Mouse (Mus musculus): ENCODE measurements around the gene Nsdhl. TPM values are rescaled to one million over a fixed set of nuclear protein-coding genes. Genes with fewer than 3 reads are reported as not detected.

Gene Nsdhl
- polyA plus RNA-seq, 2 experiments: 23.9 to 26.7 TPM

DNA sequence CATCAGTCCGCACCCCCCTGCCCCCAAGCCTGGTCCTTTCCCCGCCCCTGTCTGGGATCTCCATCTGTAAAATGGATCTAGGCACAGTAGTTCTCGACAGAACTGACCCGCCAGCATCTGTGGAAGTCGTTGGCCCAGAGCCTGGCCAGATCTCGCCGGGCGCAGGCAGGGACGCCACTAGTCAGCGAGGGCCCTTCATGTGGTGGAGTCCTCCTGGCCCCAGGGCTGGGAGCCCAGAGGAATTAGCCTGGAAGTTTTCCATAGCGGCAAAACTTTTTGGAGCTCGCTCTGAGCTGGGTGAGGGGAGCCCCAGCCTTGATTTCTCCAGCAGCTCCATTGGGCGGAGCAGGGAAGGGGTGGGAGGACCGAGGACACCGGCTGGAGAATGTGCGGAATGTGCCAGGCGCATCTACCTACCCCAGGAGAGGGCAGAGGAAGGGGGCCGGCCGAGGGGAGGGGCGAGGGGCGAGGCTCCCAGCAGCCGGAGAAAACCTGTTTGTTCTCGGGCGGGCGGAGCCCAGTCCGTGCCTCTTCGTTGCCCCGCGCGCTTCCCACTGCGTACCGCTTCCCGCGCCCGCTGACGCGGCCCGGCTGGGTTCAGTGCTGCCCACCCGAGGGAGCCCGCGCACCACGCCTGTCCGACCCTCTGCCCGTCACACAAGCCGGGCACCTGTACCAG lies 68.6 kb downstream of the Nsdhl start, which contains the start of gene Zfp185:
TSS of gene Zfp185 (plus strand) at position 499 of the 679 bp plus-strand sequence.
- TF ChIP-seq POLR2A (IDR thresholded peaks at IDR 0.05; ENCODE audit: borderline replicate concordance, extremely low read depth, insufficient read depth, insufficient read length): no peak
- H3K27ac ChIP-seq (replicated peaks; ENCODE audit: low read depth, low read length): peak within 1 kb of the TSS; percentile 3; the same call in 1 of the 2 replicates
- 28% methylated on average over 32 of the region's 45 CpGs for WGBS
- DNase-seq (ENCODE audit: low spot score) (peak; percentile 51), ATAC-seq (ENCODE audit: low FRiP score, low read depth) (peak; percentile 81)
- H3K9me3 ChIP-seq (ENCODE audit: control insufficient read depth, low read length): no peaks in the 10 kb centered on the region
- H3K4me3 ChIP-seq (replicated peaks; ENCODE audit: low read length): peak within 1 kb of the TSS; percentile 43
- peak within 1 kb of the TSS; percentile 53 for H3K9ac ChIP-seq (ENCODE audit: low read depth, low read length, severe bottlenecking)
- H3K4me2 ChIP-seq (replicated peaks; ENCODE audit: low read depth, low read length, severe bottlenecking): peak within 1 kb of the TSS; percentile 60
- no peaks in the 10 kb centered on the region for H3K27me3 ChIP-seq (ENCODE audit: control insufficient read depth, insufficient read depth, low read length)
- no peaks in the 10 kb centered on the region for H3K36me3 ChIP-seq (ENCODE audit: control insufficient read depth, insufficient read depth, low read length)
- H3K4me1 ChIP-seq (ENCODE audit: control insufficient read depth, insufficient read depth, low read length): no peaks in the 10 kb centered on the region

DNA sequence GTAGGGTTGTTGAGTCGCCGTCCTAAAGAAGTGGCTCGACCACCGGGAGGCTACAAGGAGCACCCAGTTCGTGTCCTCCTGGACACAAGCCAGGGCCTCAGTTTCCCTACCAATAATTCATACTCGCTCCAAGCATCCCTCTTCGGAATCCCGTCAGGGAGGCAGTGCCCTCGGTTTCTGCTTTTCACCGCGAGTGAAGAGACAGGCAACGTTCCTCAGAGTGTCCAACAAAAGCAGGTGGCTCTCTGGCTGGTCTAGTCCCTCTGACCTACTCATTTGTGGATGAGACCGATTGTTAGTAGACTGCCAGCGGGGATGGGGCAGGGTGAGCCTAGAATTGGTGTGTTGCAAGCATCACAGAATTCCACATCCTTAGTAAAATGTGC lies 69.2 kb downstream of the Nsdhl start:
- H3K4me2 ChIP-seq (replicated peaks; ENCODE audit: low read depth, low read length, severe bottlenecking): peak overlapping the region; percentile 60
- H3K4me1 ChIP-seq (ENCODE audit: control insufficient read depth, insufficient read depth, low read length): no peaks in the 10 kb centered on the region
- no peak for TF ChIP-seq POLR2A (IDR thresholded peaks at IDR 0.05; ENCODE audit: borderline replicate concordance, extremely low read depth, insufficient read depth, insufficient read length)
- no peak for DNase-seq (ENCODE audit: low spot score)
- no peak for ATAC-seq (ENCODE audit: low FRiP score, low read depth)
- no peaks in the 10 kb centered on the region for H3K9me3 ChIP-seq (ENCODE audit: control insufficient read depth, low read length)
- H3K36me3 ChIP-seq (ENCODE audit: control insufficient read depth, insufficient read depth, low read length): no peaks in the 10 kb centered on the region
- no peaks in the 10 kb centered on the region for H3K27me3 ChIP-seq (ENCODE audit: control insufficient read depth, insufficient read depth, low read length)
- peak overlapping the region; percentile 3; the same call in 1 of the 2 replicates for H3K27ac ChIP-seq (replicated peaks; ENCODE audit: low read depth, low read length)
- H3K9ac ChIP-seq (ENCODE audit: low read depth, low read length, severe bottlenecking): peak overlapping the region; percentile 53
- H3K4me3 ChIP-seq (replicated peaks; ENCODE audit: low read length): peak overlapping the region; percentile 43
- WGBS: 22% methylated on average over 9 of the region's 14 CpGs

DNA sequence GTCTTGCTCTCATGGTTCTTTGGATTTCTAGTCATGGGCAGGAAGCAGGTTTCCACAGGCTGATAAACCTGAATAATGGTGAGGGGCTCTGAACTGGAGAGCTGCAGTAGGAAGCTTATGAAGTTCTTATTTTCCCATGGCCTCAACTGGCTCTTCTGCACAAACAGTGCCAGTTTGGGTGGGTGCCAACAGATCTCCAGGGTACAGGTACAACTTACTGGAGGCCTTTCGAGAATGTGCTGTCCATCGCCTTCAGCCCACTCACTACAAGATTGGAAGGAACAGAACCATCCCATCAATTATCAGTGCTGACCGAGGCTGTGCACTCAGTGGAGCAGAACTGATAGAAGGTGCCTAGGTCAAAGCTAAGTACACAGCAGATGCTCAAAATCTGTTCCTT lies 70.1 kb downstream of the Nsdhl start:
- no peak for TF ChIP-seq POLR2A (IDR thresholded peaks at IDR 0.05; ENCODE audit: borderline replicate concordance, extremely low read depth, insufficient read depth, insufficient read length)
- Histone ChIP-seq H3K4me1 (ENCODE audit: control insufficient read depth, insufficient read depth, low read length) (no peaks in the 10 kb centered on the region), H3K27ac (replicated peaks; ENCODE audit: low read depth, low read length) (no peak overlapping the region), H3K27me3 (ENCODE audit: control insufficient read depth, insufficient read depth, low read length) (no peaks in the 10 kb centered on the region), H3K9me3 (ENCODE audit: control insufficient read depth, low read length) (no peaks in the 10 kb centered on the region), H3K9ac (ENCODE audit: low read depth, low read length, severe bottlenecking) (no peak overlapping the region), H3K4me2 (replicated peaks; ENCODE audit: low read depth, low read length, severe bottlenecking) (peak overlapping the region; percentile 60; the same call in 1 of the 2 replicates), H3K4me3 (replicated peaks; ENCODE audit: low read length) (0 out of 2 replicates have a peak overlapping the region, but pooled peaks have one; percentile 43), H3K36me3 (ENCODE audit: control insufficient read depth, insufficient read depth, low read length) (no peaks in the 10 kb centered on the region)
- DNase-seq (ENCODE audit: low spot score) (no peak), ATAC-seq (ENCODE audit: low FRiP score, low read depth) (no peak)
- 95% methylated on average over 3 of the region's 3 CpGs for WGBS

DNA sequence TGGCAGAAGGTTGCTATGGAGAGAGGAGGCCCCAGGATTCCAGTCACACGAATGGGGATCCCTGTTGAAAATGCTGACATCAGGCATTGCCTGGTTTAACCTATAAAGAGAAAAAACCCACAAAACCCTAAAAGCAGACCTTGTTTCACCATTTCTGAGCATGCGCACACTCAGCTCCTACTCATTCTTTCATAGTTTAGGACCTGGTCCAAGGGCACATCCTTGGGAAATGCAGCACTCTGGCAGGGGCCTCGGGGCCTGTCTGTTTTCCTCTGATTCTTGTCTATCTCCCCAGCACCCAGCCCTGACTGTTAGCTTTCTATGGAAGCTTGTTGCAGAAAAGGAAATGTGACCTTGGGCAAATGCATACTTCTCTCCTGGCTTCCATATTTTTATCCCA lies 72.2 kb downstream of the Nsdhl start:
- Histone ChIP-seq H3K4me1 (ENCODE audit: control insufficient read depth, insufficient read depth, low read length) (no peaks in the 10 kb centered on the region), H3K9me3 (ENCODE audit: control insufficient read depth, low read length) (no peaks in the 10 kb centered on the region), H3K4me2 (replicated peaks; ENCODE audit: low read depth, low read length, severe bottlenecking) (no peak overlapping the region), H3K27ac (replicated peaks; ENCODE audit: low read depth, low read length) (no peak overlapping the region), H3K4me3 (replicated peaks; ENCODE audit: low read length) (no peak overlapping the region), H3K9ac (ENCODE audit: low read depth, low read length, severe bottlenecking) (no peak overlapping the region), H3K36me3 (ENCODE audit: control insufficient read depth, insufficient read depth, low read length) (no peaks in the 10 kb centered on the region), H3K27me3 (ENCODE audit: control insufficient read depth, insufficient read depth, low read length) (no peaks in the 10 kb centered on the region)
- DNase-seq (ENCODE audit: low spot score) (no peak), ATAC-seq (ENCODE audit: low FRiP score, low read depth) (no peak)
- no peak for TF ChIP-seq POLR2A (IDR thresholded peaks at IDR 0.05; ENCODE audit: borderline replicate concordance, extremely low read depth, insufficient read depth, insufficient read length)
- WGBS: 75% methylated on average over 3 of the region's 3 CpGs

DNA sequence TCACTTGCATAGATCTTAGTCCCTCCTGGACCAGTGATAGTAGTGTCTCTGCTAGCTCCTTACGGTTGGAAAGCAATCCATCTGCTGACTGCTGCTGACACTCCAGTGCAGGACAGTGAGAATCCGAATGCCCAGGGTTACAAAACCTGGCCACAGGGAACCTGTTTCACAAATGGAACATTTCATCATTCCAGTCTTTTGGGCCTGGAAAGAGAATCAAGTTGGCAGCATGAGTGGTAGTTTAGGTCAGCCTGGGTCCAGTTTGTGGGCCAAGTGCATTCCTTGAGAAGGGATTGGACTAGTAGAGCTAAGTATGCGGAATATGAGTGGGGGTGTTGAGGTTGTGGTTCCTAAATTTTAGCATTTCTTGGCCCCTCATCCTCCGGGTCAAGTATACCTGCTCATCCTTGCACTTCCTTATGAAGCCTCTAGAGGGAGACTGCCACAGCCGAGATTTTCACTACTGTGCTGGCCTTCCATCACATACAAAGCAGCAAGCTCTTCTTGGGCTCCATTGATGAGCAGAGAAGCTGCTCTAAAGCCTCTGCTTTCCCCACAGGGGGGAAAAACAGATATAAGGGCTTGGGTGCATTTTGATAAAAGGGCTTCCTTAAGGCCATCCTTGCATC lies 74.0 kb downstream of the Nsdhl start:
- WGBS: 59% methylated on average over 5 of the region's 5 CpGs
- ATAC-seq (ENCODE audit: low FRiP score, low read depth): no peak

More for the DNA sequence above, 74.0 kb downstream of the Nsdhl start:
- no peaks in the 10 kb centered on the region for H3K27me3 ChIP-seq (ENCODE audit: control insufficient read depth, insufficient read depth, low read length)
- H3K9ac ChIP-seq (ENCODE audit: low read depth, low read length, severe bottlenecking): no peak overlapping the region
- H3K4me1 ChIP-seq (ENCODE audit: control insufficient read depth, insufficient read depth, low read length): no peaks in the 10 kb centered on the region
- no peaks in the 10 kb centered on the region for H3K9me3 ChIP-seq (ENCODE audit: control insufficient read depth, low read length)
- H3K4me3 ChIP-seq (replicated peaks; ENCODE audit: low read length): no peak overlapping the region
- no peaks in the 10 kb centered on the region for H3K36me3 ChIP-seq (ENCODE audit: control insufficient read depth, insufficient read depth, low read length)
- no peak for TF ChIP-seq POLR2A (IDR thresholded peaks at IDR 0.05; ENCODE audit: borderline replicate concordance, extremely low read depth, insufficient read depth, insufficient read length)
- no peak for DNase-seq (ENCODE audit: low spot score)
- 0 out of 2 replicates have a peak overlapping the region, but pooled peaks have one; percentile 27 for H3K27ac ChIP-seq (replicated peaks; ENCODE audit: low read depth, low read length)
- no peak overlapping the region for H3K4me2 ChIP-seq (replicated peaks; ENCODE audit: low read depth, low read length, severe bottlenecking)

Data from limb, embryonic 14.5 days (tissue).